Mouse (Mus musculus) forebrain, embryonic 13.5 days (tissue): ENCODE results near the gene Gm3594. TPM values are rescaled to one million over a fixed set of nuclear protein-coding genes. Genes with fewer than 3 reads are reported as not detected.

ENCODE experiments used
- polyA plus RNA-seq: library from polyadenylated mRNA; unstranded; fragments of >200 nt; fragmentation: Nextera tagmentation; extraction: Ambion mirVana; gene quantifications from 2 replicates; pipeline ENCODE4 v1.2.1, GENCODE M21; 2015

Gm3594 gene
- polyA plus RNA-seq, 1 experiment from 2014 or later: not detected

Other genes with a start within 250 kb of the Gm3594 start
- gene Gm21560, start 225.3 kb downstream of the Gm3594 start, polyA plus RNA-seq: not detected in 2 replicates
- gene Gm3411, start 157.4 kb downstream of the Gm3594 start, polyA plus RNA-seq: 3.4 and 4.1 TPM in 2 replicates
- not detected in 2 replicates for gene Gm21103, start 139.8 kb downstream of the Gm3594 start, polyA plus RNA-seq
- not detected in 2 replicates for gene Gm3618, start 100.9 kb downstream of the Gm3594 start, polyA plus RNA-seq
- gene Gm16440, start 54.3 kb downstream of the Gm3594 start, polyA plus RNA-seq: not detected in 2 replicates
- 1.9 and 2.6 TPM in 2 replicates for gene Gm3591, start 32.1 kb downstream of the Gm3594 start, polyA plus RNA-seq
- not detected in 2 replicates for gene Gm8356, start 92.7 kb upstream of the Gm3594 start, polyA plus RNA-seq
- 0.36 TPM in 1 of 2 replicates, not detected in the other for gene Gm3629, start 146.0 kb upstream of the Gm3594 start, polyA plus RNA-seq
- gene Gm3460, start 177.8 kb upstream of the Gm3594 start, polyA plus RNA-seq: not detected in 2 replicates
- not detected in 2 replicates for gene Gm10251, start 239.6 kb upstream of the Gm3594 start, polyA plus RNA-seq